Mouse (Mus musculus) heart, adult 2 months (tissue): ENCODE results near the gene Mogs. TPM values are rescaled to one million over a fixed set of nuclear protein-coding genes. Genes with fewer than 3 reads are reported as not detected.

Experiments
- DNase-seq, 2 experiments: peaks; one replicate each; pipeline ENCODE4 v3.0.0; 2021
- H3K27ac ChIP-seq: fragments of 200-600 bp; 2 replicates; pipeline ENCODE4 v1.8.1; 2022
- H3K27me3 ChIP-seq: fragments of 200-500 bp; 2 replicates; pipeline ENCODE4 v1.6.1; 2012; ENCODE audit warnings: mild to moderate bottlenecking, low read length, inconsistent platforms, mixed read lengths; ENCODE audit not compliant: control insufficient read depth, insufficient read depth
- H3K36me3 ChIP-seq: fragments of 200-500 bp; 2 replicates; pipeline ENCODE4 v1.6.1; 2012; ENCODE audit warnings: low read length, inconsistent platforms; ENCODE audit not compliant: control insufficient read depth, insufficient read depth
- H3K4me1 ChIP-seq: fragments of 200-500 bp; 2 replicates; pipeline ENCODE4 v1.6.1; 2011; ENCODE audit warnings: low read length; ENCODE audit not compliant: control insufficient read depth, insufficient read depth
- H3K4me3 ChIP-seq: fragments of 200-600 bp; 2 replicates; pipeline ENCODE4 v1.8.1; 2022
- H3K79me2 ChIP-seq: fragments of 200-500 bp; replicated peaks from 2 replicates; pipeline ENCODE4 v1.6.1; 2012; ENCODE audit warnings: mild to moderate bottlenecking, inconsistent platforms, low read length, moderate library complexity, mixed read lengths; ENCODE audit not compliant: control insufficient read depth, insufficient read depth
- H3K9ac ChIP-seq: fragments of 200-500 bp; 2 replicates; pipeline ENCODE4 v1.6.1; 2012; ENCODE audit warnings: low read depth, mild to moderate bottlenecking, control low read depth, inconsistent platforms, low read length, mixed read lengths
- CTCF ChIP-seq: fragments of 200-600 bp; IDR thresholded peaks from 2 replicates; pipeline ENCODE4 v1.8.1; 2022; ENCODE audit warnings: antibody characterized with exemption, mild to moderate bottlenecking, moderate library complexity
- EP300 ChIP-seq: fragments of 200-500 bp; IDR thresholded peaks from 2 replicates; pipeline ENCODE4 v1.6.1; 2011; ENCODE audit warnings: low read depth, low read length, control low read depth; ENCODE audit not compliant: insufficient read depth
- POLR2A ChIP-seq: fragments of 200-500 bp; IDR thresholded peaks from 2 replicates; pipeline ENCODE4 v1.6.1; 2011; ENCODE audit warnings: mild to moderate bottlenecking, low read depth, low read length, control low read depth; ENCODE audit not compliant: insufficient read depth
- WGBS: fragments of 180-500 bp; shearing (Covaris S2); methylation state at CpG from one replicate; pipeline ENCODE4 v1.1.7; 2018; 5-methylcytosine and 5-hydroxymethylcytosine counted together
- intact Hi-C: fragments of 180-260 bp; cut with DNase I; formaldehyde crosslinking; loops from one replicate; pipeline ENCODE4 v1.15.1; 2025
- microRNA-seq, 2 experiments: library from miRNA; unstranded; fragments of <30 nt; microRNA quantifications; one replicate each; pipeline ENCODE4 v1.2.0; 2021
- polyA plus RNA-seq: library from polyadenylated mRNA; depleted of rRNA; stranded (reverse); fragments of >200 nt; gene quantifications from 2 replicates; pipeline ENCODE4 v1.2.3, GENCODE M21; 2012; rRNA removed
- total RNA-seq, 2 experiments: library from RNA; stranded (reverse); gene quantifications; 2 replicates each; pipeline ENCODE4 v1.2.3; 2021

Mogs gene
- total and polyA plus RNA-seq, 3 experiments, result 7.2 to 13.9 (median 9.9) TPM

- Histone ChIP-seq H3K4me3 (peak overlapping the region; percentile 95), H3K9ac (peak overlapping the region; percentile 46; the same call in 1 of the 2 replicates), H3K27ac (peak overlapping the region; percentile 97), H3K36me3 (no peaks in the 10 kb centered on the region), H3K4me1 (peaks cover 6% of the 10 kb centered on the region; the same call in 1 of the 2 replicates), H3K79me2 (peaks cover 6% of the 10 kb centered on the region), H3K27me3 (peaks cover 2% of the 10 kb centered on the region; the same call in 1 of the 2 replicates)
- 4% methylated on average over 6 of the region's 6 CpGs for WGBS
- TF ChIP-seq CTCF (no peak), POLR2A (peak; percentile 78; the same call in 1 of the 2 replicates), EP300 (no peak)
- no peak for DNase-seq
- intact Hi-C loops, result loop anchor here (2.0 to 5.0 kb wide), 3 partner anchors 40 to 112 kb away; partner anchors contain the start of genes Ino80b and Mogs
These were observed 49.8 kb downstream of the Mogs start for GRCm38 (mm10) chr6:83165026-83165606.

- Histone ChIP-seq H3K4me3 (peak within 1 kb of the TSS; percentile 95), H3K36me3 (no peaks in the 10 kb centered on the region; the same call in 1 of the 2 replicates), H3K4me1 (peaks cover 6% of the 10 kb centered on the region; the same call in 1 of the 2 replicates), H3K27ac (peak within 1 kb of the TSS; percentile 97), H3K79me2 (peaks cover 6% of the 10 kb centered on the region), H3K9ac (peak within 1 kb of the TSS; percentile 66), H3K27me3 (peaks cover 2% of the 10 kb centered on the region; the same call in 1 of the 2 replicates)
- WGBS, result under 1% methylated on average over 55 of the region's 58 CpGs
- DNase-seq, result peak; percentile 95
- TF ChIP-seq EP300 (peak; percentile 91), POLR2A (no peak; the same call in 1 of the 2 replicates), CTCF (peak; percentile 91)
- intact Hi-C loops, result loop anchor here (2.0 to 5.0 kb wide), 3 partner anchors 41 to 112 kb away; partner anchors contain the start of genes Ino80b and Mogs
These were observed 50.4 kb downstream of the Mogs start, which contains the start of gene Dctn1 for GRCm38 (mm10) chr6:83165607-83166242. Gene Dctn1, plus strand, starts transcription at chr6:83165920.

GRCm38 (mm10) chr6:83166243-83166630, 50.9 kb downstream of the Mogs start:
- H3K36me3 ChIP-seq, result no peaks in the 10 kb centered on the region; the same call in 1 of the 2 replicates
- peak overlapping the region; percentile 95 for H3K4me3 ChIP-seq
- peaks cover 6% of the 10 kb centered on the region; the same call in 1 of the 2 replicates for H3K4me1 ChIP-seq
- no peak for DNase-seq
- TF ChIP-seq EP300 (no peak), CTCF (peak; percentile 30; the same call in 1 of the 2 replicates)
- peaks cover 6% of the 10 kb centered on the region for H3K79me2 ChIP-seq
- intact Hi-C loops, result loop anchor here (5.0 kb wide), 1 partner anchor 111 kb away; no protein-coding TSS in a partner anchor
- WGBS, result under 1% methylated on average over 12 of the region's 12 CpGs
- peak overlapping the region; percentile 97 for H3K27ac ChIP-seq
- peaks cover 2% of the 10 kb centered on the region; the same call in 1 of the 2 replicates for H3K27me3 ChIP-seq
- peak overlapping the region; percentile 66 for H3K9ac ChIP-seq

Small RNA genes lying within 50 kb of the gene (microRNA-seq; reads per million reads assigned to microRNA genes)
- 0 reads per million in 2 experiments for gene Mir3470a

Other genes starting within 250 kb of the Mogs start
- gene Sema4f, start 175.7 kb upstream of the Mogs start, total RNA-seq, result under 1 TPM; 0.13 to 0.18 TPM
- 0.37 and 0.53 TPM in 2 replicates for gene Sema4f, start 175.7 kb upstream of the Mogs start, polyA plus RNA-seq
- under 1 TPM in 1 of 2 experiments, not detected in 1; 0.34 TPM for gene M1ap, start 168.6 kb upstream of the Mogs start, total RNA-seq
- gene M1ap, start 168.6 kb upstream of the Mogs start, polyA plus RNA-seq, result 0.31 TPM in 1 of 2 replicates, not detected in the other
- gene Dok1, start 82.0 kb upstream of the Mogs start, total RNA-seq, result 1 to 10 TPM; 2.6 TPM
- gene Dok1, start 82.0 kb upstream of the Mogs start, polyA plus RNA-seq, result 3.0 and 3.4 TPM in 2 replicates
- gene Loxl3, start 81.3 kb upstream of the Mogs start, total RNA-seq, result 1 to 10 TPM; 1.9 to 2.1 TPM
- 5.4 and 7.2 TPM in 2 replicates for gene Loxl3, start 81.3 kb upstream of the Mogs start, polyA plus RNA-seq
- gene Aup1, start 61.0 kb upstream of the Mogs start, total RNA-seq, result 10 to 100 TPM; 70.9 to 87.0 TPM
- 148 and 178 TPM in 2 replicates for gene Aup1, start 61.0 kb upstream of the Mogs start, polyA plus RNA-seq
- 10 to 100 TPM; 26.9 to 30.4 TPM for gene Htra2, start 60.2 kb upstream of the Mogs start, total RNA-seq
- 35.4 and 37.6 TPM in 2 replicates for gene Htra2, start 60.2 kb upstream of the Mogs start, polyA plus RNA-seq
- under 1 TPM; 0.65 to 0.80 TPM for gene Dqx1, start 57.7 kb upstream of the Mogs start, total RNA-seq
- gene Dqx1, start 57.7 kb upstream of the Mogs start, polyA plus RNA-seq, result 1.4 TPM in 2 replicates
- not detected for gene Tlx2, start 45.2 kb upstream of the Mogs start, total RNA-seq
- gene Tlx2, start 45.2 kb upstream of the Mogs start, polyA plus RNA-seq, result 0.14 TPM in 1 of 2 replicates, not detected in the other
- gene Pcgf1, start 37.6 kb upstream of the Mogs start, total RNA-seq, result 1 to 10 TPM; 7.7 to 8.0 TPM
- 11.5 and 15.5 TPM in 2 replicates for gene Pcgf1, start 37.6 kb upstream of the Mogs start, polyA plus RNA-seq
- gene Lbx2, start 29.1 kb upstream of the Mogs start, total RNA-seq, result 1 to 10 TPM in 1 of 2 experiments, under 1 TPM in 1; 0.84 to 1.5 TPM
- gene Lbx2, start 29.1 kb upstream of the Mogs start, polyA plus RNA-seq, result 1.5 and 2.2 TPM in 2 replicates
- 1 to 10 TPM; 2.0 to 2.5 TPM for gene Ccdc142, start 13.9 kb upstream of the Mogs start, total RNA-seq
- gene Ccdc142, start 13.9 kb upstream of the Mogs start, polyA plus RNA-seq, result 1.7 and 2.4 TPM in 2 replicates
- gene Gm42688, start 13.9 kb upstream of the Mogs start, total RNA-seq, result under 1 TPM; 0.80 to 0.94 TPM
- gene Gm42688, start 13.9 kb upstream of the Mogs start, polyA plus RNA-seq, result 1.6 TPM in 2 replicates
- gene Mrpl53, start 6.5 kb upstream of the Mogs start, total RNA-seq, result 100 to 1,000 TPM; 113 to 131 TPM
- 91.3 and 129 TPM in 2 replicates for gene Mrpl53, start 6.5 kb upstream of the Mogs start, polyA plus RNA-seq
- 10 to 100 TPM; 70.4 to 74.6 TPM for gene Wbp1, start 6.1 kb downstream of the Mogs start, total RNA-seq
- 152 TPM in 2 replicates for gene Wbp1, start 6.1 kb downstream of the Mogs start, polyA plus RNA-seq
- gene Ino80b, start 9.9 kb downstream of the Mogs start, total RNA-seq, result 10 to 100 TPM; 13.1 to 15.1 TPM
- gene Ino80b, start 9.9 kb downstream of the Mogs start, polyA plus RNA-seq, result 5.5 and 9.5 TPM in 2 replicates
- gene Rtkn, start 20.0 kb downstream of the Mogs start, total RNA-seq, result 1 to 10 TPM; 5.2 to 6.7 TPM
- 18.6 and 27.7 TPM in 2 replicates for gene Rtkn, start 20.0 kb downstream of the Mogs start, polyA plus RNA-seq
- 1 to 10 TPM in 1 of 2 experiments, under 1 TPM in 1; 0.89 to 1.3 TPM for gene Wdr54, start 40.9 kb downstream of the Mogs start, total RNA-seq
- 2.1 and 2.7 TPM in 2 replicates for gene Wdr54, start 40.9 kb downstream of the Mogs start, polyA plus RNA-seq
- gene 1700003E16Rik, start 40.9 kb downstream of the Mogs start, total RNA-seq, result under 1 TPM; 0.10 to 0.25 TPM
- 0.53 and 0.57 TPM in 2 replicates for gene 1700003E16Rik, start 40.9 kb downstream of the Mogs start, polyA plus RNA-seq
- gene Dctn1, start 50.4 kb downstream of the Mogs start, total RNA-seq, result 100 to 1,000 TPM; 125 to 141 TPM
- gene Dctn1, start 50.4 kb downstream of the Mogs start, polyA plus RNA-seq, result 84.2 and 89.1 TPM in 2 replicates
- not detected for gene Slc4a5, start 104.3 kb downstream of the Mogs start, total RNA-seq
- gene Slc4a5, start 104.3 kb downstream of the Mogs start, polyA plus RNA-seq, result 0.61 TPM in 1 of 2 replicates, not detected in the other
- 1 to 10 TPM; 2.8 TPM for gene Mthfd2, start 210.4 kb downstream of the Mogs start, total RNA-seq
- 1.7 and 2.5 TPM in 2 replicates for gene Mthfd2, start 210.4 kb downstream of the Mogs start, polyA plus RNA-seq
- gene Mob1a, start 210.5 kb downstream of the Mogs start, total RNA-seq, result 10 to 100 TPM; 22.3 to 22.6 TPM
- gene Mob1a, start 210.5 kb downstream of the Mogs start, polyA plus RNA-seq, result 12.4 and 22.7 TPM in 2 replicates
- gene Bola3, start 233.7 kb downstream of the Mogs start, total RNA-seq, result 100 to 1,000 TPM; 396 to 406 TPM
- 91.1 and 159 TPM in 2 replicates for gene Bola3, start 233.7 kb downstream of the Mogs start, polyA plus RNA-seq